Mouse (Mus musculus) olfactory bulb, adult 2 months (tissue): ENCODE data around the gene Ift140. TPM values are rescaled to one million over a fixed set of nuclear protein-coding genes. Genes with fewer than 3 reads are reported as not detected.

ENCODE experiments used
- H3K27ac ChIP-seq: fragments of 200-500 bp; 2 replicates; pipeline ENCODE4 v1.5.1; 2012; ENCODE audit warnings: low read depth, low read length; ENCODE audit not compliant: insufficient read depth
- H3K4me1 ChIP-seq: fragments of 200-500 bp; 2 replicates; pipeline ENCODE4 v1.6.1; 2012; ENCODE audit warnings: low read length; ENCODE audit not compliant: control insufficient read depth, insufficient read depth
- H3K4me3 ChIP-seq: fragments of 200-500 bp; 2 replicates; pipeline ENCODE4 v1.5.1; 2012; ENCODE audit warnings: mild to moderate bottlenecking, low read depth, low read length, moderate library complexity; ENCODE audit not compliant: insufficient read depth
- CTCF ChIP-seq: fragments of 200-500 bp; IDR thresholded peaks from 2 replicates; pipeline ENCODE4 v1.5.1; 2012; ENCODE audit warnings: low read depth, mild to moderate bottlenecking, low read length, moderate library complexity; ENCODE audit not compliant: insufficient read depth
- POLR2A ChIP-seq: fragments of 200-500 bp; IDR thresholded peaks from 2 replicates; pipeline ENCODE4 v1.6.1; 2012; ENCODE audit warnings: mild to moderate bottlenecking, low read depth, low read length, moderate library complexity; ENCODE audit not compliant: insufficient read depth
- WGBS: fragments of 180-500 bp; shearing (Covaris S2); methylation state at CpG from one replicate; pipeline ENCODE4 v1.1.7; 2018; 5-methylcytosine and 5-hydroxymethylcytosine counted together
- polyA plus RNA-seq: library from polyadenylated mRNA; stranded (reverse); fragments of >200 nt; gene quantifications from 2 replicates; pipeline ENCODE4 v1.2.4, GENCODE M21; 2012; ENCODE audit warnings: low replicate concordance; ENCODE audit not compliant: missing spikeins, insufficient read depth, insufficient read length

The Ift140 gene
- polyA plus RNA-seq, 1 experiment: not detected

GRCm38 (mm10) chr17:25066595-25066994 is 50.7 kb downstream of the Ift140 start:
- WGBS: 92% methylated on average over 7 of the region's 7 CpGs
- no peak overlapping the region for H3K27ac ChIP-seq
- no peak for TF ChIP-seq CTCF
- TF ChIP-seq POLR2A: no peak

GRCm38 (mm10) chr17:25067442-25067851 is 51.6 kb downstream of the Ift140 start:
- H3K4me1 ChIP-seq: no peaks in the 10 kb centered on the region
- TF ChIP-seq CTCF: no peak
- TF ChIP-seq POLR2A: no peak
- H3K27ac ChIP-seq: no peak overlapping the region
- no peak overlapping the region for H3K4me3 ChIP-seq
- WGBS: 64% methylated on average over 8 of the region's 8 CpGs

More at GRCm38 (mm10) chr17:25066595-25066994, 50.7 kb downstream of the Ift140 start:
- no peaks in the 10 kb centered on the region for H3K4me1 ChIP-seq
- H3K4me3 ChIP-seq: no peak overlapping the region

GRCm38 (mm10) chr17:25068690-25069089 is 52.8 kb downstream of the Ift140 start:
- TF ChIP-seq CTCF: no peak
- no peak for TF ChIP-seq POLR2A
- Histone ChIP-seq H3K4me1 (no peaks in the 10 kb centered on the region), H3K4me3 (no peak overlapping the region), H3K27ac (no peak overlapping the region)
- WGBS: 74% methylated on average over 2 of the region's 2 CpGs

GRCm38 (mm10) chr17:25076906-25077305 is 61.0 kb downstream of the Ift140 start:
- Histone ChIP-seq H3K4me3 (no peak overlapping the region), H3K4me1 (peaks cover 18% of the 10 kb centered on the region), H3K27ac (no peak overlapping the region)
- no peak for TF ChIP-seq CTCF
- TF ChIP-seq POLR2A: no peak
- WGBS: 62% methylated on average over 4 of the region's 4 CpGs

- 38% methylated on average over 13 of the region's 13 CpGs for WGBS
- Histone ChIP-seq H3K4me1 (peaks cover 22% of the 10 kb centered on the region), H3K4me3 (0 out of 2 replicates have a peak overlapping the region, but pooled peaks have one; percentile 8), H3K27ac (no peak overlapping the region)
- TF ChIP-seq CTCF (no peak), POLR2A (no peak)
Observed at GRCm38 (mm10) chr17:25077771-25078372, 62.0 kb downstream of the Ift140 start.

GRCm38 (mm10) chr17:25080210-25080609 is 64.3 kb downstream of the Ift140 start:
- peak overlapping the region; percentile 19; the same call in 1 of the 2 replicates for H3K27ac ChIP-seq
- no peak for TF ChIP-seq POLR2A
- no peak for TF ChIP-seq CTCF
- H3K4me3 ChIP-seq: peak overlapping the region; percentile 16
- H3K4me1 ChIP-seq: peaks cover 28% of the 10 kb centered on the region
- 89% methylated on average over 13 of the region's 13 CpGs for WGBS

GRCm38 (mm10) chr17:25080960-25081381 is 65.1 kb downstream of the Ift140 start:
- WGBS: 72% methylated on average over 11 of the region's 11 CpGs
- TF ChIP-seq CTCF (no peak), POLR2A (no peak)
- Histone ChIP-seq H3K27ac (peak overlapping the region; percentile 19; the same call in 1 of the 2 replicates), H3K4me3 (peak overlapping the region; percentile 16), H3K4me1 (peaks cover 28% of the 10 kb centered on the region)

GRCm38 (mm10) chr17:25082081-25082847 is 66.4 kb downstream of the Ift140 start:
- no peak overlapping the region for H3K4me3 ChIP-seq
- no peak overlapping the region for H3K27ac ChIP-seq
- no peak for TF ChIP-seq POLR2A
- TF ChIP-seq CTCF: no peak
- H3K4me1 ChIP-seq: peaks cover 28% of the 10 kb centered on the region
- 52% methylated on average over 14 of the region's 14 CpGs for WGBS

- H3K4me1 ChIP-seq: peaks cover 26% of the 10 kb centered on the region
- H3K4me3 ChIP-seq: no peak overlapping the region
- 73% methylated on average over 3 of the region's 3 CpGs for WGBS
- no peak overlapping the region for H3K27ac ChIP-seq
- TF ChIP-seq POLR2A (no peak), CTCF (no peak)
Observed at GRCm38 (mm10) chr17:25082887-25083286, 67.0 kb downstream of the Ift140 start.
